Mouse (Mus musculus) spleen, adult 2 months (tissue): ENCODE results near the gene Sfmbt1. TPM values are rescaled to one million over a fixed set of nuclear protein-coding genes. Genes with fewer than 3 reads are reported as not detected.

ENCODE experiments used
- DNase-seq, 2 experiments: peaks; one replicate each; pipeline versions ENCODE4 v3.0.0 to v3.0.0-alpha.2; 2012 to 2021; ENCODE audit warnings: low spot score in 2 of 2, low read depth in 1 of 2
- H3K27ac ChIP-seq: fragments of 200-500 bp; 2 replicates; pipeline ENCODE4 v1.5.1; 2012; ENCODE audit warnings: low read length, inconsistent platforms; ENCODE audit not compliant: insufficient read depth
- H3K27me3 ChIP-seq: fragments of 200-500 bp; 2 replicates; pipeline ENCODE4 v1.6.1; 2012; ENCODE audit warnings: mild to moderate bottlenecking, moderate library complexity, low read length, inconsistent platforms; ENCODE audit not compliant: control insufficient read depth, insufficient read depth
- H3K36me3 ChIP-seq: fragments of 200-500 bp; 2 replicates; pipeline ENCODE4 v1.6.1; 2012; ENCODE audit warnings: mild to moderate bottlenecking, low read length, inconsistent platforms; ENCODE audit not compliant: control insufficient read depth, insufficient read depth
- H3K4me1 ChIP-seq: fragments of 200-500 bp; 2 replicates; pipeline ENCODE4 v1.6.1; 2011; ENCODE audit warnings: inconsistent platforms; ENCODE audit not compliant: control insufficient read depth, insufficient read depth, insufficient read length
- H3K4me3 ChIP-seq: fragments of 200-500 bp; 2 replicates; pipeline ENCODE4 v1.5.1; 2011; ENCODE audit warnings: mild to moderate bottlenecking, inconsistent platforms; ENCODE audit not compliant: insufficient read depth, insufficient read length; ENCODE audit errors: extremely low read depth
- CTCF ChIP-seq: fragments of 200-500 bp; IDR thresholded peaks from 2 replicates; pipeline ENCODE4 v1.5.1; 2011; ENCODE audit warnings: mild to moderate bottlenecking, inconsistent platforms; ENCODE audit not compliant: insufficient read depth, insufficient read length, insufficient replicate concordance; ENCODE audit errors: extremely low read depth
- POLR2A ChIP-seq: fragments of 200-500 bp; IDR thresholded peaks from 2 replicates; pipeline ENCODE4 v1.6.1; 2011; ENCODE audit warnings: low read depth, low read length, inconsistent platforms
- WGBS: fragments of 180-500 bp; shearing (Covaris S2); methylation state at CpG from one replicate; pipeline ENCODE4 v1.1.7; 2018; 5-methylcytosine and 5-hydroxymethylcytosine counted together
- polyA plus RNA-seq: library from polyadenylated mRNA; depleted of rRNA; stranded (reverse); fragments of >200 nt; gene quantifications from 2 replicates; pipeline ENCODE4 v1.2.3, GENCODE M21; 2012

Sfmbt1 gene
- polyA plus RNA-seq, 1 experiment = 1.3 TPM

DNA sequence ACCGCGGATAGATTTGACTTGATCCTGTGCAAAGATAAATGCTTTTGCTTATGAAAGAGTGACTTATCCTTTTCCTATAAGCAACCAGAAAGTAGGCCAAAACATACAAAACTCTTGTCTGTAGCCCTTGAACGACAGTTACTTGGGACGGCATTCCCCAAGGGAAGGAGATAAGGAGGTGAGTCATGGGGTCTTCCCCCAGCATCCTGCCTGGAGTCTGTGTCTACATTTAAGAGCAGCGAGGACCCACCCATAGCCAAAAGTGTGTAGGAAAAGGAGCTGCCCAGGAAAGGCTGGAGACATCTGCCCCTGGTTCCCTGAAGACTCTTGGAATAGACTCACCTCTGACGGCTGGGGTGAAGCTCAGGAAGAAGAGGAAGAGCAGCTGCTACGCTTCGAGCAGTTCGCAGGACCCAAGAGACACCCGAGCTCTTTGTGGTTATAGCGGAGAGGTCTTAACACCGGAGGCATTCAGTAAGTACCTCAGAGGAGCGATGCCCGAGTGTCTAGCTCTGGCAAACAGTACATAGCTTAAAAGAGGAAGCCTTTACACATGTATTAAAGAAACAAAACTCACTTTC lies 122.9 kb downstream of the Sfmbt1 start:
- Histone ChIP-seq H3K4me1 (no peaks in the 10 kb centered on the region; the same call in 1 of the 2 replicates), H3K4me3 (no peak overlapping the region), H3K36me3 (0 out of 2 replicates have a peak, but pooled peaks cover 1% of the 10 kb centered on the region), H3K27ac (no peak overlapping the region), H3K27me3 (no peaks in the 10 kb centered on the region)
- no peak for TF ChIP-seq POLR2A
- TF ChIP-seq CTCF = no peak
- DNase-seq = peak in 1 of 2 experiments; percentile 5
- WGBS = 51% methylated on average over 14 of the region's 14 CpGs

- 97% methylated on average over 3 of the region's 3 CpGs for WGBS
- Histone ChIP-seq H3K36me3 (no peaks in the 10 kb centered on the region), H3K27me3 (no peaks in the 10 kb centered on the region), H3K27ac (no peak overlapping the region), H3K4me3 (no peak overlapping the region), H3K4me1 (no peaks in the 10 kb centered on the region)
- TF ChIP-seq POLR2A (no peak), CTCF (no peak)
- no peak for DNase-seq
Measured at GRCm38 (mm10) chr14:30843701-30844100, 129.1 kb downstream of the Sfmbt1 start.

DNA sequence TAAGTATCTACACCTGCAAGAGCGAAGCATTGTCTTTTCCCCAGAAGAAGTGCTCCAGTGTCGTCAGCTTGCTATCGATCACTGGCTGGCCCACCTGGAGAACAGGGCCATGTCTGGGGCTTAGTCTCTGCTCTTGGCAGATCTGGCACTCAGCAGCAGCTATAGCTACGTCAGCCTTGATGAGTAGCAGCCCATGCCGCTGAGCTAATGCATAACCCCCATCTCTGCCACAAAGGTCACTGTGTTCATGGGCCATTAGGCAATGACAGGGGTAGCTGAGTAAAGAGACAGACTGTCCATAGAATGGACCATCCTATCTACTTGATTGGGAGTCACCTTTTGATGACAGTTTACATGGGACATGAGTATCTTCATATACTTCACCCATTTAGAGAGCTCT lies 135.9 kb downstream of the Sfmbt1 start:
- no peak for DNase-seq
- WGBS = 93% methylated on average over 5 of the region's 5 CpGs
- no peaks in the 10 kb centered on the region for H3K4me1 ChIP-seq
- H3K36me3 ChIP-seq = no peaks in the 10 kb centered on the region
- no peak overlapping the region for H3K4me3 ChIP-seq
- H3K27me3 ChIP-seq = no peaks in the 10 kb centered on the region
- H3K27ac ChIP-seq = no peak overlapping the region
- TF ChIP-seq POLR2A (no peak), CTCF (no peak)

DNA sequence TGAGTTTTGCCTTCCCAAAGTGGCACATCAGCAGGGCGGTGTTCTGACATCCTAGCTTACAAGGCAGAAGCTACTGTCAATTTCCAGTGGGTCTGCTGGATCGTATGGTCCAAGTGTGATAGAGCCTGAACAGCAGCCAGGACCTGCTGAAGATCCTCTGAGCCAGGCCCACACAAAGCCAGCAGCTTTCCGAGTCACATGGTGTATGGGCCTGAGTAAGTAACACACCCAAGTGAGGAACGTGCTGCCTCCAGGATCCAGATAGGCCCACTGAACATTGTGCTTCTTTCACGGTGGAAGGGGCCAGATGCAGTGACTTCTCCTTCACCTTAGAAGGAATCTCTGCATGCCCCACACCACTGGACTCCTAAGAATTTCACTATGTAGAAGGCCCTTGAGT lies 137.7 kb downstream of the Sfmbt1 start:
- TF ChIP-seq CTCF (no peak), POLR2A (no peak)

GRCm38 (mm10) chr14:30855316-30855715 lies 140.7 kb downstream of the Sfmbt1 start:
- no peaks in the 10 kb centered on the region for H3K36me3 ChIP-seq
- no peaks in the 10 kb centered on the region for H3K4me1 ChIP-seq
- H3K4me3 ChIP-seq = no peak overlapping the region
- DNase-seq = no peak
- TF ChIP-seq POLR2A (no peak), CTCF (no peak)
- no peaks in the 10 kb centered on the region for H3K27me3 ChIP-seq
- 89% methylated on average over 3 of the region's 3 CpGs for WGBS
- H3K27ac ChIP-seq = no peak overlapping the region

More for the DNA sequence above, 137.7 kb downstream of the Sfmbt1 start:
- Histone ChIP-seq H3K4me3 (no peak overlapping the region), H3K27ac (no peak overlapping the region), H3K27me3 (no peaks in the 10 kb centered on the region), H3K36me3 (no peaks in the 10 kb centered on the region), H3K4me1 (no peaks in the 10 kb centered on the region)
- 91% methylated on average over 5 of the region's 5 CpGs for WGBS
- DNase-seq = no peak

- TF ChIP-seq CTCF (no peak), POLR2A (no peak)
- WGBS = 89% methylated on average over 10 of the region's 10 CpGs
- Histone ChIP-seq H3K27ac (no peak overlapping the region), H3K27me3 (no peaks in the 10 kb centered on the region), H3K4me3 (no peak overlapping the region), H3K4me1 (no peaks in the 10 kb centered on the region), H3K36me3 (no peaks in the 10 kb centered on the region)
- no peak for DNase-seq
Measured at GRCm38 (mm10) chr14:30856885-30857507, 142.3 kb downstream of the Sfmbt1 start.

DNA sequence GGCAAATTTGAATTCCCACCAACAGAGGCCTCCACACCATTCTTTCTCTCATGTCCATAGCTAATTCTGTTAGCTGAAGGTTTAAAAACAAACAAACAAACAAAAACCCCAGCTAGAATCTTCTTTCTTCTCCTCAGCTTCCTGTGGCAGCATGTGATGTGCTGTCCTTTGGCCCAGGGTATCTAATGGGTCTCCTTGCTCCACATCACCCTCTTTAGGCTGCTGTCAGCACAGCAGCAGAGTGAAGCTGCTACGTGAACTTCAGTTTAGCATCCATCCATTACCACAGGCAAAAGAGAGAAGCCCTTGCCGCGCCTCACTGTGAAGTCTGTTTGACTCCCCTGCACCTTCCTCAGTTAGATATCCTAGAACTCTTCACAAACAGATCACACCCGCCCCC lies 143.3 kb downstream of the Sfmbt1 start:
- no peak overlapping the region for H3K4me3 ChIP-seq
- no peaks in the 10 kb centered on the region for H3K4me1 ChIP-seq
- no peak overlapping the region for H3K27ac ChIP-seq
- DNase-seq = no peak
- no peak for TF ChIP-seq CTCF
- TF ChIP-seq POLR2A = no peak
- H3K36me3 ChIP-seq = no peaks in the 10 kb centered on the region
- WGBS = 74% methylated on average over 4 of the region's 4 CpGs
- no peaks in the 10 kb centered on the region for H3K27me3 ChIP-seq
